ENCODE assay signal across 30 mouse cellular contexts in the genomic region with DNA sequence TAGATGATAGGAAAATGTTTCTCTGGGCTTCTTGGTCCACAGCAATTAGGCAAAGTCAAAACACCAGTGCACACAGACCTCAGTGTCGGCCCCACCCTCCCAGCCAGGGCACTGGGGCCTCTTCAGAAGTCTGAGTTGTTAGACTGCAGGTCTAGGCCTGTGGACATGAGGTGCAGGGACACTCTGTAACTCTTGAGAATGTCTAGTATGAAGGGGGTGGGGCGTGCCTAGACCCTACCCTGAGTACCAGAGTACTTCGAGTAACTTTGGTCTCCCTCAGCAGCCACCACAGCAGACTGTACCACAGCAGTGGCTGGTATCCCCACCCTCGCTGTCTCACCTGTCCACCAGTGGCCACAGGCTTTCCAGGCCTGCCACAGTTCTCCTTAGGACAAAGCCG. TPM values are rescaled to one million over a fixed set of nuclear protein-coding genes. Genes with fewer than 3 reads are reported as not detected.
DNase-seq lines count a peak whose midpoint lies in the region; ATAC-seq and TF ChIP-seq lines count a peak whose summit lies in the region.
"Had no signal": no experiment of that assay in that cellular context is flagged by ENCODE, and none has a peak within 500 bp of the region (broad histone marks: within the 10 kb centered on the region; RNA-seq: fewer than 3 reads in every experiment).

No protein-coding gene starts in this region.

- no peaks in the 10 kb centered on the region for H3K27me3 ChIP-seq in forebrain, embryonic 14.5 days (replicated peaks; ENCODE audit: control insufficient read depth, insufficient read depth, low read length)
- H3K27me3 ChIP-seq in forebrain, embryonic 10.5 days (ENCODE audit: poor library complexity, severe bottlenecking) = no peaks in the 10 kb centered on the region
- no peaks in the 10 kb centered on the region for H3K27me3 ChIP-seq in limb, embryonic 13.5 days
- H3K27me3 ChIP-seq in limb, embryonic 10.5 days (ENCODE audit: low read depth, poor library complexity, severe bottlenecking) = no peaks in the 10 kb centered on the region
- H3K27me3 ChIP-seq in midbrain, embryonic 14.5 days (ENCODE audit: control insufficient read depth, insufficient read depth, low read length) = no peaks in the 10 kb centered on the region
- no peaks in the 10 kb centered on the region for H3K27me3 ChIP-seq in midbrain, postnatal 0 days (ENCODE audit: insufficient read depth, low read length)
- no peaks in the 10 kb centered on the region for H3K27me3 ChIP-seq in neural tube, embryonic 15.5 days (replicated peaks)
- H3K27me3 ChIP-seq: heart, embryonic 12.5 days; hindbrain, embryonic 12.5 days; liver, embryonic 15.5 days; neural tube, embryonic 12.5 days; stomach, embryonic 15.5 days had no signal

- H3K4me2 ChIP-seq in forebrain, embryonic 14.5 days (ENCODE audit: low read length) = no peak overlapping the region
- H3K4me2 ChIP-seq in limb, embryonic 13.5 days (replicated peaks) = no peak overlapping the region
- H3K4me2 ChIP-seq in midbrain, embryonic 14.5 days (ENCODE audit: low read length) = no peak overlapping the region
- H3K4me2 ChIP-seq in midbrain, postnatal 0 days (ENCODE audit: low read depth, low read length, poor library complexity, severe bottlenecking) = no peak overlapping the region
- H3K4me2 ChIP-seq in neural tube, embryonic 15.5 days = no peak overlapping the region
- H3K4me2 ChIP-seq: heart, embryonic 12.5 days; hindbrain, embryonic 12.5 days; liver, embryonic 15.5 days; midbrain, embryonic 11.5 days; neural tube, embryonic 12.5 days; stomach, embryonic 15.5 days had no signal

- DNase-seq in forebrain, embryonic 14.5 days (ENCODE audit: low spot score) = no peak
- no peak for DNase-seq in forebrain, embryonic 10.5 days (ENCODE audit: extremely low spot score, low spot score)
- no peak for DNase-seq in limb, embryonic 10.5 days (ENCODE audit: low spot score)
- no peak for DNase-seq in midbrain, embryonic 14.5 days
- DNase-seq in midbrain, postnatal 0 days (ENCODE audit: low spot score) = no peak
- no peak for DNase-seq in heart, adult 8-10 months (ENCODE audit: low spot score)
- DNase-seq: adrenal gland, postnatal 14 days; cerebellum, adult 2 months; cerebellum, postnatal 36 days; embryo, embryonic 11 days; gastrocnemius, postnatal 10 days; heart, postnatal 10 days; kidney, adult 11 months; layer of hippocampus, adult 9-11 months; liver; right cerebral cortex, adult 18-20 months; right cerebral cortex, postnatal 4 days; thymus, adult 18-20 months; thymus, postnatal 36 days had no signal

- peak overlapping the region; percentile 68; the same call in 1 of the 2 replicates for H3K27ac ChIP-seq in forebrain, embryonic 14.5 days (ENCODE audit: low read depth, low read length)
- H3K27ac ChIP-seq in forebrain, embryonic 10.5 days = no peak overlapping the region
- no peak overlapping the region for H3K27ac ChIP-seq in limb, embryonic 13.5 days
- H3K27ac ChIP-seq in limb, embryonic 10.5 days = no peak overlapping the region
- peak overlapping the region; percentile 27; the same call in 1 of the 2 replicates for H3K27ac ChIP-seq in midbrain, embryonic 14.5 days (replicated peaks; ENCODE audit: low read depth, low read length)
- no peak overlapping the region for H3K27ac ChIP-seq in midbrain, postnatal 0 days (ENCODE audit: low read depth, low read length)
- H3K27ac ChIP-seq in neural tube, embryonic 15.5 days (replicated peaks) = peak overlapping the region; percentile 81
- H3K27ac ChIP-seq: kidney, postnatal 0 days; left cerebral cortex, adult 2 months; liver, embryonic 15.5 days; neural tube, embryonic 12.5 days; stomach, embryonic 15.5 days had no signal

- no peak for ATAC-seq in forebrain, embryonic 14.5 days
- ATAC-seq in limb, embryonic 13.5 days (ENCODE audit: low FRiP score, low read depth) = peak; percentile 7; the same call in 1 of the 2 replicates
- ATAC-seq in midbrain, embryonic 14.5 days (ENCODE audit: low FRiP score, low TSS enrichment) = no peak
- no peak for ATAC-seq in midbrain, postnatal 0 days (ENCODE audit: low FRiP score)
- no peak for ATAC-seq in neural tube, embryonic 15.5 days (ENCODE audit: low FRiP score)
- ATAC-seq: CD4-positive, CD25-positive, alpha-beta regulatory T cell, adult 4 months had no signal

- H3K9me3 ChIP-seq in forebrain, embryonic 14.5 days (replicated peaks; ENCODE audit: control insufficient read depth, low read length) = no peaks in the 10 kb centered on the region
- no peaks in the 10 kb centered on the region for H3K9me3 ChIP-seq in forebrain, embryonic 10.5 days
- H3K9me3 ChIP-seq in limb, embryonic 13.5 days = no peaks in the 10 kb centered on the region
- H3K9me3 ChIP-seq in limb, embryonic 10.5 days (replicated peaks) = no peaks in the 10 kb centered on the region
- no peaks in the 10 kb centered on the region for H3K9me3 ChIP-seq in midbrain, embryonic 14.5 days (ENCODE audit: control insufficient read depth, low read length)
- H3K9me3 ChIP-seq in midbrain, postnatal 0 days (ENCODE audit: low read length) = no peaks in the 10 kb centered on the region
- no peaks in the 10 kb centered on the region for H3K9me3 ChIP-seq in neural tube, embryonic 15.5 days (replicated peaks)
- H3K9me3 ChIP-seq: heart, embryonic 12.5 days; hindbrain, embryonic 12.5 days; liver, embryonic 15.5 days; neural tube, embryonic 12.5 days; stomach, embryonic 15.5 days had no signal

- no peak for TF ChIP-seq CTCF in midbrain, postnatal 0 days (IDR thresholded peaks at IDR 0.05)

- peaks cover 30% of the 10 kb centered on the region for H3K4me1 ChIP-seq in forebrain, embryonic 14.5 days (ENCODE audit: control insufficient read depth, insufficient read depth, low read length)
- peaks cover 43% of the 10 kb centered on the region for H3K4me1 ChIP-seq in forebrain, embryonic 10.5 days
- peaks cover 22% of the 10 kb centered on the region for H3K4me1 ChIP-seq in limb, embryonic 13.5 days
- peaks cover 28% of the 10 kb centered on the region for H3K4me1 ChIP-seq in limb, embryonic 10.5 days
- peaks cover 23% of the 10 kb centered on the region for H3K4me1 ChIP-seq in midbrain, embryonic 14.5 days (ENCODE audit: control insufficient read depth, insufficient read depth, low read length)
- peaks cover 12% of the 10 kb centered on the region for H3K4me1 ChIP-seq in midbrain, postnatal 0 days (ENCODE audit: insufficient read depth, low read length)
- H3K4me1 ChIP-seq in neural tube, embryonic 15.5 days = peaks cover 46% of the 10 kb centered on the region

- no peak overlapping the region for H3K4me3 ChIP-seq in forebrain, embryonic 14.5 days (ENCODE audit: low read depth, low read length)
- H3K4me3 ChIP-seq in forebrain, embryonic 10.5 days = no peak overlapping the region
- H3K4me3 ChIP-seq in limb, embryonic 13.5 days = no peak overlapping the region
- H3K4me3 ChIP-seq in limb, embryonic 10.5 days = no peak overlapping the region
- H3K4me3 ChIP-seq in midbrain, embryonic 14.5 days (replicated peaks; ENCODE audit: low read depth, low read length) = no peak overlapping the region
- H3K4me3 ChIP-seq in midbrain, postnatal 0 days (ENCODE audit: low read depth, low read length) = no peak overlapping the region
- H3K4me3 ChIP-seq in neural tube, embryonic 15.5 days (replicated peaks) = no peak overlapping the region
- H3K4me3 ChIP-seq: heart, embryonic 12.5 days; hindbrain, embryonic 12.5 days; left cerebral cortex, adult 2 months; liver, embryonic 15.5 days; neural tube, embryonic 12.5 days; stomach, embryonic 15.5 days had no signal

- no peaks in the 10 kb centered on the region for H3K36me3 ChIP-seq in forebrain, embryonic 14.5 days (ENCODE audit: control insufficient read depth, insufficient read depth, low read length)
- no peaks in the 10 kb centered on the region for H3K36me3 ChIP-seq in forebrain, embryonic 10.5 days (replicated peaks)
- no peaks in the 10 kb centered on the region for H3K36me3 ChIP-seq in limb, embryonic 13.5 days
- no peaks in the 10 kb centered on the region for H3K36me3 ChIP-seq in limb, embryonic 10.5 days
- no peaks in the 10 kb centered on the region for H3K36me3 ChIP-seq in midbrain, embryonic 14.5 days (ENCODE audit: control insufficient read depth, insufficient read depth, low read length)
- H3K36me3 ChIP-seq in midbrain, postnatal 0 days (ENCODE audit: insufficient read depth, low read length) = peaks cover 2% of the 10 kb centered on the region; the same call in 1 of the 2 replicates
- no peaks in the 10 kb centered on the region for H3K36me3 ChIP-seq in neural tube, embryonic 15.5 days
- H3K36me3 ChIP-seq: heart, embryonic 12.5 days; hindbrain, embryonic 12.5 days; liver, embryonic 15.5 days; neural tube, embryonic 12.5 days had no signal

- no peak overlapping the region for H3K9ac ChIP-seq in forebrain, embryonic 14.5 days (ENCODE audit: low read length)
- no peak overlapping the region for H3K9ac ChIP-seq in limb, embryonic 13.5 days
- H3K9ac ChIP-seq in midbrain, embryonic 14.5 days (replicated peaks; ENCODE audit: low read length) = no peak overlapping the region
- no peak overlapping the region for H3K9ac ChIP-seq in midbrain, postnatal 0 days (replicated peaks; ENCODE audit: low read length, poor library complexity, severe bottlenecking)
- H3K9ac ChIP-seq in neural tube, embryonic 15.5 days (replicated peaks) = no peak overlapping the region
- H3K9ac ChIP-seq: heart, embryonic 12.5 days; hindbrain, embryonic 12.5 days; liver, embryonic 15.5 days; neural tube, embryonic 12.5 days; stomach, embryonic 15.5 days had no signal

- WGBS in forebrain, embryonic 14.5 days = 92% methylated on average over 5 of the region's 5 CpGs
- 86% methylated on average over 5 of the region's 5 CpGs for WGBS in forebrain, embryonic 10.5 days
- WGBS in limb, embryonic 13.5 days = 88% methylated on average over 5 of the region's 5 CpGs
- WGBS in limb, embryonic 10.5 days = 89% methylated on average over 5 of the region's 5 CpGs
- whole genome bisulfite sequencing in midbrain, embryonic 14.5 days = 91% methylated on average over 5 of the region's 5 CpGs
- WGBS in midbrain, postnatal 0 days = 90% methylated on average over 5 of the region's 5 CpGs
- 95% methylated on average over 5 of the region's 5 CpGs for WGBS in neural tube, embryonic 15.5 days

RNA-seq across cellular contexts. Expression of a gene that starts 18.4 kb away (rescaled TPM):
- polyA plus RNA-seq in forebrain, embryonic 14.5 days (2014; fragmentation: Nextera tagmentation; extraction: Ambion mirVana) = 47.1 and 57.5 TPM in 2 replicates
- polyA plus RNA-seq in forebrain, embryonic 10.5 days (2016; fragmentation: Nextera tagmentation; extraction: Ambion mirVana) = 16.5 and 18.5 TPM in 2 replicates
- polyA plus RNA-seq in limb, embryonic 13.5 days (2015; fragmentation: Nextera tagmentation; extraction: Ambion mirVana) = 9.3 TPM in 2 replicates
- 9.7 and 11.0 TPM in 2 replicates for polyA plus RNA-seq in limb, embryonic 10.5 days (2016; fragmentation: Nextera tagmentation; extraction: Ambion mirVana)
- 24.0 and 30.1 TPM in 2 replicates for polyA plus RNA-seq in midbrain, embryonic 14.5 days (2014; fragmentation: Nextera tagmentation; extraction: Ambion mirVana)
- total RNA-seq in midbrain, postnatal 0 days (2014; rRNA removed) = 56.0 and 66.6 TPM in 2 replicates
- polyA plus RNA-seq in midbrain, postnatal 0 days (2015; fragmentation: Nextera tagmentation; extraction: Ambion mirVana) = 39.0 and 40.3 TPM in 2 replicates
- 42.7 TPM in 2 replicates for polyA plus RNA-seq in neural tube, embryonic 15.5 days (2015; fragmentation: Nextera tagmentation; extraction: Ambion mirVana)
- total RNA-seq in heart, adult 8-10 months (2022) = 1 to 10 TPM; 6.9 to 8.0 (median 7.6) TPM

RNA-seq across cellular contexts. Expression of a gene that starts 57.1 kb away (rescaled TPM):
- 47.0 and 59.8 TPM in 2 replicates for polyA plus RNA-seq in forebrain, embryonic 14.5 days (2014; fragmentation: Nextera tagmentation; extraction: Ambion mirVana)
- polyA plus RNA-seq in forebrain, embryonic 10.5 days (2016; fragmentation: Nextera tagmentation; extraction: Ambion mirVana) = 33.8 and 36.5 TPM in 2 replicates
- 28.1 and 30.2 TPM in 2 replicates for polyA plus RNA-seq in limb, embryonic 13.5 days (2015; fragmentation: Nextera tagmentation; extraction: Ambion mirVana)
- polyA plus RNA-seq in limb, embryonic 10.5 days (2016; fragmentation: Nextera tagmentation; extraction: Ambion mirVana) = 34.8 and 38.8 TPM in 2 replicates
- polyA plus RNA-seq in midbrain, embryonic 14.5 days (2014; fragmentation: Nextera tagmentation; extraction: Ambion mirVana) = 60.0 and 63.6 TPM in 2 replicates
- 20.9 and 26.5 TPM in 2 replicates for total RNA-seq in midbrain, postnatal 0 days (2014; rRNA removed)
- polyA plus RNA-seq in midbrain, postnatal 0 days (2015; fragmentation: Nextera tagmentation; extraction: Ambion mirVana) = 71.8 and 84.8 TPM in 2 replicates
- 62.5 and 76.5 TPM in 2 replicates for polyA plus RNA-seq in neural tube, embryonic 15.5 days (2015; fragmentation: Nextera tagmentation; extraction: Ambion mirVana)
- 1 to 10 TPM; 5.9 to 7.3 (median 6.6) TPM for total RNA-seq in heart, adult 8-10 months (2022)

RNA-seq across cellular contexts. Expression of a gene that starts 57.2 kb away (rescaled TPM):
- polyA plus RNA-seq in forebrain, embryonic 14.5 days (2014; fragmentation: Nextera tagmentation; extraction: Ambion mirVana) = 12.3 and 14.2 TPM in 2 replicates
- polyA plus RNA-seq in forebrain, embryonic 10.5 days (2016; fragmentation: Nextera tagmentation; extraction: Ambion mirVana) = 12.0 and 14.2 TPM in 2 replicates
- 10.2 and 10.4 TPM in 2 replicates for polyA plus RNA-seq in limb, embryonic 13.5 days (2015; fragmentation: Nextera tagmentation; extraction: Ambion mirVana)
- polyA plus RNA-seq in limb, embryonic 10.5 days (2016; fragmentation: Nextera tagmentation; extraction: Ambion mirVana) = 11.7 TPM in 2 replicates
- polyA plus RNA-seq in midbrain, embryonic 14.5 days (2014; fragmentation: Nextera tagmentation; extraction: Ambion mirVana) = 13.0 and 13.2 TPM in 2 replicates
- total RNA-seq in midbrain, postnatal 0 days (2014; rRNA removed) = 5.9 and 6.2 TPM in 2 replicates
- polyA plus RNA-seq in midbrain, postnatal 0 days (2015; fragmentation: Nextera tagmentation; extraction: Ambion mirVana) = 11.9 and 12.3 TPM in 2 replicates
- 11.7 and 11.9 TPM in 2 replicates for polyA plus RNA-seq in neural tube, embryonic 15.5 days (2015; fragmentation: Nextera tagmentation; extraction: Ambion mirVana)
- 1 to 10 TPM; 3.5 to 4.7 (median 4.4) TPM for total RNA-seq in heart, adult 8-10 months (2022)

Comparison
In these comparisons a context has a peak if more than half of its experiments do, and no peak if none do; other contexts are left out.
1. H3K27ac ChIP-seq: peak in forebrain, embryonic 14.5 days (single experiment), midbrain, embryonic 14.5 days (single experiment) and neural tube, embryonic 15.5 days (single experiment); none in forebrain, embryonic 10.5 days (single experiment), limb, embryonic 13.5 days (single experiment), limb, embryonic 10.5 days (single experiment) and midbrain, postnatal 0 days (single experiment).